ENCODE assay signal across 12 mouse cellular contexts in the genomic region with DNA sequence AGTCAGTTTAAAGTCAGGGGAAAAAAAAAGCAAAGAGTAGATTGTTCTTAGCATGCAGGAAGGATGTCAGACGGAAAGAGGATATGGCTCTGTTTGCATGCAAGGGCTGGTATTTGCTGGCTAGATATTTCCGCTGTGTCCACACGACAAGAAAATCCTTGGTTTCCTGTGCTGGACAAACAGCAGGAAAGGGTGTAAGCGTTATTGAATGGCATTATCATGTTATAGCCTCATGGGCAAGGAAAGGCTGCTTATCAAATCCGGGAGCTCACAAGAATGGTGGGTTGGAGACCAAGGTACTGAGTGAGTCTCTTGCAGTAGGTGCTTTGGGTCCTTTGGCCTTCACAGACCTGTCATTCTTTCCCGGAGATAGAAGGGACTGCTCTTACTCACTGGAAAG.
A peak's percentile ranks its signal among the peaks of the same experiment; 100 is the strongest.
DNase-seq lines count a peak whose midpoint lies in the region; ATAC-seq and TF ChIP-seq lines count a peak whose summit lies in the region.
"Had no signal": no experiment of that assay in that cellular context is flagged by ENCODE, and none has a peak within 500 bp of the region (broad histone marks: within the 10 kb centered on the region; RNA-seq: fewer than 3 reads in every experiment).

No protein-coding gene starts in this region.

- no peak overlapping the region for H3K4me2 ChIP-seq in heart, embryonic 11.5 days
- no peak overlapping the region for H3K4me2 ChIP-seq in kidney, embryonic 15.5 days
- no peak overlapping the region for H3K4me2 ChIP-seq in lung, embryonic 14.5 days
- no peak overlapping the region for H3K4me2 ChIP-seq in midbrain, embryonic 14.5 days (ENCODE audit: low read length)
- no peak overlapping the region for H3K4me2 ChIP-seq in intestine, embryonic 15.5 days (replicated peaks)
- H3K4me2 ChIP-seq: neural tube, embryonic 15.5 days had no signal

- DNase-seq in adrenal gland, postnatal 14 days: peak; percentile 6
- no peak for DNase-seq in adrenal gland, postnatal 4 days (ENCODE audit: low spot score in 2 of 2)
- DNase-seq in lung, embryonic 14.5 days: peak; percentile 49
- DNase-seq in midbrain, embryonic 14.5 days: no peak
- no peak for DNase-seq in left cerebral cortex, adult 8-10 months (ENCODE audit: low spot score in 2 of 2)
- DNase-seq: cerebellum, adult 18-20 months; right cerebral cortex, adult 18-20 months had no signal

- 54% methylated on average over 6 of the region's 6 CpGs for WGBS in heart, embryonic 11.5 days (ENCODE audit: insufficient replicate concordance)
- 75% methylated on average over 6 of the region's 6 CpGs for WGBS in kidney, embryonic 15.5 days
- WGBS in lung, embryonic 14.5 days: 57% methylated on average over 6 of the region's 6 CpGs
- WGBS in midbrain, embryonic 14.5 days: 89% methylated on average over 6 of the region's 6 CpGs
- 62% methylated on average over 6 of the region's 6 CpGs for WGBS in intestine, embryonic 15.5 days

- no peak overlapping the region for H3K9ac ChIP-seq in heart, embryonic 11.5 days (ENCODE audit: low read depth, low read length)
- no peak overlapping the region for H3K9ac ChIP-seq in kidney, embryonic 15.5 days
- no peak overlapping the region for H3K9ac ChIP-seq in lung, embryonic 14.5 days
- H3K9ac ChIP-seq in midbrain, embryonic 14.5 days (replicated peaks; ENCODE audit: low read length): no peak overlapping the region
- H3K9ac ChIP-seq in intestine, embryonic 15.5 days: no peak overlapping the region
- H3K9ac ChIP-seq: neural tube, embryonic 15.5 days had no signal

- H3K27ac ChIP-seq in heart, embryonic 11.5 days (ENCODE audit: low read depth, low read length): peak overlapping the region; percentile 67; the same call in 1 of the 2 replicates
- 0 out of 2 replicates have a peak overlapping the region, but pooled peaks have one; percentile 51 for H3K27ac ChIP-seq in kidney, embryonic 15.5 days
- H3K27ac ChIP-seq in lung, embryonic 14.5 days (ENCODE audit: low read depth): peak overlapping the region; percentile 6; the same call in 1 of the 2 replicates
- H3K27ac ChIP-seq in midbrain, embryonic 14.5 days (replicated peaks; ENCODE audit: low read depth, low read length): no peak overlapping the region
- no peak overlapping the region for H3K27ac ChIP-seq in intestine, embryonic 15.5 days
- H3K27ac ChIP-seq: hindbrain, postnatal 0 days; neural tube, embryonic 15.5 days had no signal

- H3K36me3 ChIP-seq in heart, embryonic 11.5 days (ENCODE audit: control insufficient read depth, insufficient read depth, low read length): no peaks in the 10 kb centered on the region
- H3K36me3 ChIP-seq in kidney, embryonic 15.5 days: no peaks in the 10 kb centered on the region
- no peaks in the 10 kb centered on the region for H3K36me3 ChIP-seq in lung, embryonic 14.5 days (ENCODE audit: insufficient read depth)
- H3K36me3 ChIP-seq in midbrain, embryonic 14.5 days (ENCODE audit: control insufficient read depth, insufficient read depth, low read length): no peaks in the 10 kb centered on the region
- H3K36me3 ChIP-seq in intestine, embryonic 15.5 days: no peaks in the 10 kb centered on the region
- H3K36me3 ChIP-seq: neural tube, embryonic 15.5 days had no signal

- H3K9me3 ChIP-seq in heart, embryonic 11.5 days (replicated peaks; ENCODE audit: control insufficient read depth, low read length): no peaks in the 10 kb centered on the region
- H3K9me3 ChIP-seq in kidney, embryonic 15.5 days (replicated peaks): no peaks in the 10 kb centered on the region
- H3K9me3 ChIP-seq in lung, embryonic 14.5 days (ENCODE audit: low read depth, low read length): no peaks in the 10 kb centered on the region
- H3K9me3 ChIP-seq in midbrain, embryonic 14.5 days (ENCODE audit: control insufficient read depth, low read length): no peaks in the 10 kb centered on the region
- no peaks in the 10 kb centered on the region for H3K9me3 ChIP-seq in intestine, embryonic 15.5 days
- H3K9me3 ChIP-seq: neural tube, embryonic 15.5 days had no signal

- TF ChIP-seq CTCF in lung, embryonic 14.5 days (IDR thresholded peaks at IDR 0.05; ENCODE audit: low read depth): no peak

- H3K27me3 ChIP-seq in heart, embryonic 11.5 days (ENCODE audit: control insufficient read depth, insufficient read depth, low read length): no peaks in the 10 kb centered on the region
- no peaks in the 10 kb centered on the region for H3K27me3 ChIP-seq in kidney, embryonic 15.5 days
- H3K27me3 ChIP-seq in lung, embryonic 14.5 days (ENCODE audit: insufficient read depth, low read length): no peaks in the 10 kb centered on the region
- H3K27me3 ChIP-seq in midbrain, embryonic 14.5 days (ENCODE audit: control insufficient read depth, insufficient read depth, low read length): no peaks in the 10 kb centered on the region
- H3K27me3 ChIP-seq in intestine, embryonic 15.5 days (replicated peaks): no peaks in the 10 kb centered on the region
- H3K27me3 ChIP-seq: neural tube, embryonic 15.5 days had no signal

- H3K4me1 ChIP-seq in heart, embryonic 11.5 days (ENCODE audit: control insufficient read depth, insufficient read depth, low read length): peaks cover 5% of the 10 kb centered on the region; the same call in 1 of the 2 replicates
- 0 out of 2 replicates have a peak, but pooled peaks cover 2% of the 10 kb centered on the region for H3K4me1 ChIP-seq in kidney, embryonic 15.5 days
- no peaks in the 10 kb centered on the region for H3K4me1 ChIP-seq in lung, embryonic 14.5 days (ENCODE audit: insufficient read depth)
- no peaks in the 10 kb centered on the region for H3K4me1 ChIP-seq in midbrain, embryonic 14.5 days (ENCODE audit: control insufficient read depth, insufficient read depth, low read length)
- H3K4me1 ChIP-seq in intestine, embryonic 15.5 days (replicated peaks): no peaks in the 10 kb centered on the region
- H3K4me1 ChIP-seq: neural tube, embryonic 15.5 days had no signal

- peak; percentile 63; the same call in 1 of the 2 replicates for ATAC-seq in heart, embryonic 11.5 days (replicated peaks; ENCODE audit: insufficient number of reproducible peaks, low FRiP score, low TSS enrichment)
- ATAC-seq in kidney, embryonic 15.5 days (replicated peaks; ENCODE audit: low FRiP score): no peak
- no peak; the same call in 1 of the 2 replicates for ATAC-seq in lung, embryonic 14.5 days (ENCODE audit: insufficient read depth)
- no peak for ATAC-seq in midbrain, embryonic 14.5 days (ENCODE audit: low FRiP score, low TSS enrichment)
- no peak for ATAC-seq in intestine, embryonic 15.5 days
- ATAC-seq: hindbrain, postnatal 0 days had no signal

- no peak overlapping the region for H3K4me3 ChIP-seq in heart, embryonic 11.5 days (ENCODE audit: low read depth, low read length)
- no peak overlapping the region for H3K4me3 ChIP-seq in kidney, embryonic 15.5 days (replicated peaks)
- H3K4me3 ChIP-seq in lung, embryonic 14.5 days (ENCODE audit: low read depth, low read length): no peak overlapping the region
- H3K4me3 ChIP-seq in midbrain, embryonic 14.5 days (replicated peaks; ENCODE audit: low read depth, low read length): no peak overlapping the region
- H3K4me3 ChIP-seq in intestine, embryonic 15.5 days (replicated peaks): no peak overlapping the region
- H3K4me3 ChIP-seq: neural tube, embryonic 15.5 days had no signal

Comparison
In these comparisons a context has a peak if more than half of its experiments do, and no peak if none do; other contexts are left out.
1. DNase-seq: peak in adrenal gland, postnatal 14 days (single experiment) and lung, embryonic 14.5 days (single experiment); none in adrenal gland, postnatal 4 days (0 of 2), midbrain, embryonic 14.5 days (single experiment) and left cerebral cortex, adult 8-10 months (0 of 2).
2. H3K27ac ChIP-seq: peak in heart, embryonic 11.5 days (single experiment), kidney, embryonic 15.5 days (single experiment) and lung, embryonic 14.5 days (single experiment); none in midbrain, embryonic 14.5 days (single experiment) and intestine, embryonic 15.5 days (single experiment).